Mouse (Mus musculus) kidney, embryonic 14.5 days (tissue): ENCODE data around the gene Tnfsf15. TPM values are rescaled to one million over a fixed set of nuclear protein-coding genes. Genes with fewer than 3 reads are reported as not detected.

ENCODE experiments used
- ATAC-seq: fragments of 200-750 bp; cut with Nextera tagmentation; 2 replicates; pipeline ENCODE4 v1.8.0; 2017; ENCODE audit warnings: moderate number of reproducible peaks, mild to moderate bottlenecking, moderate TSS enrichment, moderate library complexity; ENCODE audit not compliant: low FRiP score, low TSS enrichment
- H3K27ac ChIP-seq: fragments of 300-500 bp; sonication (generic); 2 replicates; pipeline ENCODE4 v1.5.1; 2014; ENCODE audit warnings: low read depth, mild to moderate bottlenecking, low read length, moderate library complexity, mixed read lengths
- H3K27me3 ChIP-seq: fragments of 300-500 bp; sonication (generic); 2 replicates; pipeline ENCODE4 v1.6.1; 2014; ENCODE audit warnings: mild to moderate bottlenecking, low read length; ENCODE audit not compliant: control insufficient read depth, insufficient read depth
- H3K36me3 ChIP-seq: fragments of 300-500 bp; sonication (generic); 2 replicates; pipeline ENCODE4 v1.6.1; 2014; ENCODE audit warnings: low read length, mixed read lengths; ENCODE audit not compliant: control insufficient read depth, insufficient read depth
- H3K4me1 ChIP-seq: fragments of 300-500 bp; sonication (generic); 2 replicates; pipeline ENCODE4 v1.6.1; 2014; ENCODE audit warnings: low read length, mixed read lengths; ENCODE audit not compliant: control insufficient read depth, insufficient read depth
- H3K4me2 ChIP-seq: fragments of 300-500 bp; sonication (generic); replicated peaks from 2 replicates; pipeline ENCODE4 v1.6.1; 2014; ENCODE audit warnings: low read depth, mild to moderate bottlenecking, low read length
- H3K4me3 ChIP-seq: fragments of 300-500 bp; sonication (generic); 2 replicates; pipeline ENCODE4 v1.5.1; 2014; ENCODE audit warnings: mild to moderate bottlenecking, low read length
- H3K9ac ChIP-seq: fragments of 300-500 bp; sonication (generic); 2 replicates; pipeline ENCODE4 v1.6.1; 2014; ENCODE audit warnings: low read depth, mild to moderate bottlenecking, low read length, moderate library complexity
- H3K9me3 ChIP-seq: fragments of 300-500 bp; sonication (generic); 2 replicates; pipeline ENCODE4 v1.6.1; 2016; ENCODE audit warnings: low read length; ENCODE audit not compliant: control insufficient read depth
- WGBS: fragments of 180-500 bp; shearing (Covaris S2); extraction: QIAGEN DNeasy Blood & Tissue Kit; methylation state at CpG from one replicate; pipeline ENCODE4 v1.1.7; 2014; 5-methylcytosine and 5-hydroxymethylcytosine counted together
- polyA plus RNA-seq: library from polyadenylated mRNA; unstranded; fragments of >200 nt; fragmentation: Nextera tagmentation; extraction: Ambion mirVana; gene quantifications from 2 replicates; pipeline ENCODE4 v1.2.1, GENCODE M21; 2014

The Tnfsf15 gene
- polyA plus RNA-seq, 1 experiment from 2014 or later = 0.49 TPM

DNA sequence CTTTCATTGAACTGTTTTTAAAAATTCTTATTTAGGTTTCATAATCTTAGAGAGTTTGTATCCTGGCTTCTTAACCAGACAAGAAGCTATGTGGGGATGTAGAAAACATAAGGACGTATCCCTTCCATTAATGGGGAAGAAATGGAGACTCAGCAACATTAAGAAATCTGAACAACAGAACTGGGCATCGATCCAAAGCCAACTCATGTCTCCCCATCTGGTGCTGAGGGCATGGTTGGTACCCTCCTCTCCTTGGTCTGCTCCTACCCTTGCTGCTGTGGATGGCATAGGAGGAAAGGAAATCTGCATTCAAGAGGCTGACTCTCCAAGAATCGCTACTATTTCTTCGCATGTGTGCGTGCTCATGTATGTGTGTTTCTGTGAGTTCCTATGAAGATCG, 61.2 kb downstream of the Tnfsf15 start:
- no peaks in the 10 kb centered on the region for H3K27me3 ChIP-seq
- no peak overlapping the region for H3K27ac ChIP-seq
- H3K4me3 ChIP-seq = no peak overlapping the region
- no peaks in the 10 kb centered on the region for H3K9me3 ChIP-seq
- peaks cover 7% of the 10 kb centered on the region; the same call in 1 of the 2 replicates for H3K4me1 ChIP-seq
- ATAC-seq = no peak
- WGBS = 90% methylated on average over 6 of the region's 6 CpGs
- H3K4me2 ChIP-seq = no peak overlapping the region
- H3K36me3 ChIP-seq = no peaks in the 10 kb centered on the region
- H3K9ac ChIP-seq = no peak overlapping the region

DNA sequence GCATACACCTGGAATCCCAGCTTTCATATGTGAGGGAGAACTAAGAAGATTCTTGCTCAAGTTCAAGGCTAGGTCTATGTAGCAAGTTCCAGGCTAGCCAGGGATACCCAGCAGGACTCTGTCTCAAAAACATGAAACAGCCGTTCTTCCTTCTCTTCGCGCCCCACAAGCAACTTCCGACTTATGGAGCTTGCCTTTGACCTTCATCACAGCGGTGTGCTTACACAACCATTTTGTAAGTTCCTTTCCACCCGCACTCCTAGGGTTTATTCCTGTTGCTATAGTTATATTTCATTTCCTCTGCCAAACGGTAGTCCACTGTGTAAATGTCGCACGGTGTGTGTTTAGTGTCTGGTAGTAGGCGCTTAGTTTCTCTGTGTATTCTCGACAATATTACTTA, 61.9 kb downstream of the Tnfsf15 start:
- Histone ChIP-seq H3K4me3 (no peak overlapping the region), H3K9me3 (no peaks in the 10 kb centered on the region), H3K27me3 (no peaks in the 10 kb centered on the region), H3K9ac (no peak overlapping the region), H3K4me1 (peaks cover 7% of the 10 kb centered on the region; the same call in 1 of the 2 replicates), H3K36me3 (no peaks in the 10 kb centered on the region), H3K4me2 (no peak overlapping the region), H3K27ac (no peak overlapping the region)
- WGBS = 68% methylated on average over 11 of the region's 11 CpGs
- ATAC-seq = no peak

DNA sequence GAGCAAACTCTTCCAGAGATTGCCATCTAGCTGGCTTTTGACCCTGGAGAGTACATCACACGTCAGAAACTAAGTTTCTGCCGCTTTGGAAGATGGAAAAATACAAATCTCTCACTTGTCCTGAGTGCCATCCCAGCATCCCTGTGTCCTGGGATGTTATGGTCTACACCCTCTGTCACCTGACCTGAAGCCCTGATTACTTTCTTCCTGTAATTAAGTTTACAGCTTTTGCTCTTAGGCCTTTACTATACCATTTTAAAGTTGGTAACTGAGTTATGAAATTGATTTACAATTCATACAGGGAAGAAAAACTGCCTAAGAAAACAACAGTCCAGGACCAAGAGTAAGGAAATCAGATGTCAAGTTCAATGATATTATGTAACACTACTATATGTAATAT, 62.5 kb downstream of the Tnfsf15 start:
- H3K36me3 ChIP-seq = no peaks in the 10 kb centered on the region
- no peaks in the 10 kb centered on the region for H3K9me3 ChIP-seq
- no peak overlapping the region for H3K4me3 ChIP-seq
- 77% methylated on average over 2 of the region's 2 CpGs for WGBS
- H3K4me2 ChIP-seq = no peak overlapping the region
- ATAC-seq = no peak
- H3K27me3 ChIP-seq = no peaks in the 10 kb centered on the region
- H3K4me1 ChIP-seq = peaks cover 5% of the 10 kb centered on the region; the same call in 1 of the 2 replicates
- H3K27ac ChIP-seq = no peak overlapping the region
- no peak overlapping the region for H3K9ac ChIP-seq

DNA sequence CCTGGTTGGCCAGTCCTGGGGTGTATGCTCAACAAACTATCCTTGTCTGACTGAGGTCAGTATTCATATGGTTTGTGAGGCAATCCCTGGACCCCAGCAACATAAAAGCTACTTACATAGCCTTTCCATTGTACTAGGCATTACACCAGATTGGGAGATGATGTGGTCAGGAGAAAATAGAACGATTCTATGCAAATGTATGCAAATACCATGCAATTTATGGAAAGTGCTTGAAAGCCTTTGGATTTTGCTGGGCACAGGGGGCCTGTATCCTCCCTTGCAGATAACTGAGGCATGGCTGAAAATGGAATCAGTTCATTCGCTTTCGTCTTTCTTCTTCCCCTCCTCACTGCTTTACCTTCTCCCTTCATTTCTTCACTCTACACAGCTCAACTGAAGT, 63.4 kb downstream of the Tnfsf15 start:
- 92% methylated on average over 3 of the region's 3 CpGs for WGBS
- Histone ChIP-seq H3K27me3 (no peaks in the 10 kb centered on the region), H3K4me1 (no peaks in the 10 kb centered on the region), H3K4me2 (no peak overlapping the region), H3K36me3 (no peaks in the 10 kb centered on the region), H3K9me3 (no peaks in the 10 kb centered on the region), H3K9ac (no peak overlapping the region), H3K4me3 (no peak overlapping the region), H3K27ac (no peak overlapping the region)
- ATAC-seq = no peak

Other genes with a start within 250 kb of the Tnfsf15 start
- 8.0 and 8.7 TPM in 2 replicates for gene Whrn, start 249.1 kb downstream of the Tnfsf15 start, polyA plus RNA-seq
- 264 and 332 TPM in 2 replicates for gene Atp6v1g1, start 200.3 kb downstream of the Tnfsf15 start, polyA plus RNA-seq
- 4.6 and 7.9 TPM in 2 replicates for gene Tmem268, start 186.3 kb downstream of the Tnfsf15 start, polyA plus RNA-seq
- not detected in 2 replicates for gene Gm11213, start 139.9 kb downstream of the Tnfsf15 start, polyA plus RNA-seq
- not detected in 2 replicates for gene Tex48, start 122.7 kb downstream of the Tnfsf15 start, polyA plus RNA-seq
- gene Gm11214, start 81.7 kb downstream of the Tnfsf15 start, polyA plus RNA-seq = not detected in 2 replicates
- gene Tnfsf8, start 116.2 kb upstream of the Tnfsf15 start, polyA plus RNA-seq = not detected in 2 replicates